Mouse (Mus musculus): ENCODE results near the gene Arfgap1. TPM values are rescaled to one million over a fixed set of nuclear protein-coding genes. Genes with fewer than 3 reads are reported as not detected.
A peak's percentile ranks its signal among the peaks of the same experiment; 100 is the strongest.

Arfgap1 gene
- polyA plus RNA-seq, 1 experiment from 2014 or later = 62.4 TPM

GRCm38 (mm10) chr2:180963956-180964355, 3.1 kb upstream of the Arfgap1 start:
- Histone ChIP-seq H3K4me1 (replicated peaks; ENCODE audit: control insufficient read depth, insufficient read depth, low read length) (peaks cover 30% of the 10 kb centered on the region), H3K9me3 (ENCODE audit: control insufficient read depth, low read length) (no peaks in the 10 kb centered on the region), H3K27ac (ENCODE audit: low read depth, low read length) (no peak overlapping the region), H3K36me3 (ENCODE audit: control insufficient read depth, insufficient read depth, low read length) (no peaks in the 10 kb centered on the region), H3K27me3 (replicated peaks; ENCODE audit: control insufficient read depth, insufficient read depth, low read length) (no peaks in the 10 kb centered on the region), H3K9ac (ENCODE audit: low read depth, low read length) (no peak overlapping the region), H3K4me3 (ENCODE audit: low read depth, low read length) (no peak overlapping the region), H3K4me2 (no peak overlapping the region; the same call in 1 of the 2 replicates)
- WGBS = 7% methylated on average over 5 of the region's 5 CpGs
- ATAC-seq (replicated peaks; ENCODE audit: low FRiP score) (no peak), DNase-seq (ENCODE audit: low spot score) (no peak)

- H3K9me3 ChIP-seq (ENCODE audit: control insufficient read depth, low read length) = no peaks in the 10 kb centered on the region
- no peaks in the 10 kb centered on the region for H3K27me3 ChIP-seq (replicated peaks; ENCODE audit: control insufficient read depth, insufficient read depth, low read length)
- ATAC-seq (replicated peaks; ENCODE audit: low FRiP score) (no peak), DNase-seq (ENCODE audit: low spot score) (no peak)
- peak overlapping the region; percentile 91; the same call in 1 of the 2 replicates for H3K27ac ChIP-seq (ENCODE audit: low read depth, low read length)
- H3K36me3 ChIP-seq (ENCODE audit: control insufficient read depth, insufficient read depth, low read length) = peaks cover 7% of the 10 kb centered on the region
- H3K4me3 ChIP-seq (ENCODE audit: low read depth, low read length) = peak overlapping the region; percentile 86
- H3K9ac ChIP-seq (ENCODE audit: low read depth, low read length) = peak overlapping the region; percentile 85
- WGBS = 15% methylated on average over 14 of the region's 14 CpGs
- H3K4me1 ChIP-seq (replicated peaks; ENCODE audit: control insufficient read depth, insufficient read depth, low read length) = peaks cover 29% of the 10 kb centered on the region
- peak overlapping the region; percentile 81 for H3K4me2 ChIP-seq
Measured at GRCm38 (mm10) chr2:180966092-180966882, 738 bp upstream of the Arfgap1 start.

GRCm38 (mm10) chr2:180981133-180981532, 14.1 kb downstream of the Arfgap1 start:
- no peak overlapping the region for H3K4me3 ChIP-seq (ENCODE audit: low read depth, low read length)
- H3K9ac ChIP-seq (ENCODE audit: low read depth, low read length) = no peak overlapping the region
- no peak for DNase-seq (ENCODE audit: low spot score)
- H3K27me3 ChIP-seq (replicated peaks; ENCODE audit: control insufficient read depth, insufficient read depth, low read length) = no peaks in the 10 kb centered on the region
- H3K27ac ChIP-seq (ENCODE audit: low read depth, low read length) = no peak overlapping the region
- no peak for ATAC-seq (replicated peaks; ENCODE audit: low FRiP score)
- H3K4me2 ChIP-seq = no peak overlapping the region
- no peaks in the 10 kb centered on the region for H3K9me3 ChIP-seq (ENCODE audit: control insufficient read depth, low read length)
- WGBS = 91% methylated on average over 6 of the region's 6 CpGs
- no peaks in the 10 kb centered on the region for H3K4me1 ChIP-seq (replicated peaks; ENCODE audit: control insufficient read depth, insufficient read depth, low read length)
- peaks cover 50% of the 10 kb centered on the region for H3K36me3 ChIP-seq (ENCODE audit: control insufficient read depth, insufficient read depth, low read length)

GRCm38 (mm10) chr2:180985635-180986034, 18.6 kb downstream of the Arfgap1 start:
- no peak overlapping the region for H3K4me3 ChIP-seq (ENCODE audit: low read depth, low read length)
- H3K4me1 ChIP-seq (replicated peaks; ENCODE audit: control insufficient read depth, insufficient read depth, low read length) = no peaks in the 10 kb centered on the region
- no peaks in the 10 kb centered on the region for H3K9me3 ChIP-seq (ENCODE audit: control insufficient read depth, low read length)
- ATAC-seq (replicated peaks; ENCODE audit: low FRiP score) (no peak), DNase-seq (ENCODE audit: low spot score) (no peak)
- H3K4me2 ChIP-seq = no peak overlapping the region
- no peak overlapping the region for H3K9ac ChIP-seq (ENCODE audit: low read depth, low read length)
- H3K27ac ChIP-seq (ENCODE audit: low read depth, low read length) = no peak overlapping the region
- 78% methylated on average over 2 of the region's 2 CpGs for WGBS
- peaks cover 14% of the 10 kb centered on the region; the same call in 1 of the 2 replicates for H3K36me3 ChIP-seq (ENCODE audit: control insufficient read depth, insufficient read depth, low read length)
- no peaks in the 10 kb centered on the region for H3K27me3 ChIP-seq (replicated peaks; ENCODE audit: control insufficient read depth, insufficient read depth, low read length)

GRCm38 (mm10) chr2:180986449-180986848, 19.4 kb downstream of the Arfgap1 start, which contains the start of gene Col20a1:
Gene Col20a1, plus strand, starts transcription at chr2:180986535.
- WGBS = 60% methylated on average over 2 of the region's 2 CpGs
- no peak for ATAC-seq (replicated peaks; ENCODE audit: low FRiP score)

GRCm38 (mm10) chr2:180987001-180987400, 20.0 kb downstream of the Arfgap1 start:
- no peak overlapping the region for H3K9ac ChIP-seq (ENCODE audit: low read depth, low read length)
- DNase-seq (ENCODE audit: low spot score) = no peak
- WGBS = 70% methylated on average over 1 of the region's 1 CpGs

More at GRCm38 (mm10) chr2:180986449-180986848, 19.4 kb downstream of the Arfgap1 start, which contains the start of gene Col20a1:
- Histone ChIP-seq H3K4me1 (replicated peaks; ENCODE audit: control insufficient read depth, insufficient read depth, low read length) (no peaks in the 10 kb centered on the region), H3K27me3 (replicated peaks; ENCODE audit: control insufficient read depth, insufficient read depth, low read length) (no peaks in the 10 kb centered on the region), H3K9me3 (ENCODE audit: control insufficient read depth, low read length) (no peaks in the 10 kb centered on the region), H3K9ac (ENCODE audit: low read depth, low read length) (no peak within 1 kb of the TSS), H3K27ac (ENCODE audit: low read depth, low read length) (no peak within 1 kb of the TSS), H3K4me2 (no peak within 1 kb of the TSS), H3K4me3 (ENCODE audit: low read depth, low read length) (no peak within 1 kb of the TSS), H3K36me3 (ENCODE audit: control insufficient read depth, insufficient read depth, low read length) (peaks cover 9% of the 10 kb centered on the region; the same call in 1 of the 2 replicates)
- no peak for DNase-seq (ENCODE audit: low spot score)

GRCm38 (mm10) chr2:180987432-180988030, 20.5 kb downstream of the Arfgap1 start:
- Histone ChIP-seq H3K27ac (ENCODE audit: low read depth, low read length) (no peak overlapping the region), H3K9ac (ENCODE audit: low read depth, low read length) (no peak overlapping the region), H3K9me3 (ENCODE audit: control insufficient read depth, low read length) (no peaks in the 10 kb centered on the region), H3K4me3 (ENCODE audit: low read depth, low read length) (no peak overlapping the region), H3K4me1 (replicated peaks; ENCODE audit: control insufficient read depth, insufficient read depth, low read length) (no peaks in the 10 kb centered on the region), H3K27me3 (replicated peaks; ENCODE audit: control insufficient read depth, insufficient read depth, low read length) (no peaks in the 10 kb centered on the region), H3K4me2 (no peak overlapping the region), H3K36me3 (ENCODE audit: control insufficient read depth, insufficient read depth, low read length) (no peaks in the 10 kb centered on the region; the same call in 1 of the 2 replicates)
- DNase-seq (ENCODE audit: low spot score) = no peak
- no peak for ATAC-seq (replicated peaks; ENCODE audit: low FRiP score)
- 81% methylated on average over 5 of the region's 5 CpGs for WGBS

More at GRCm38 (mm10) chr2:180987001-180987400, 20.0 kb downstream of the Arfgap1 start:
- peaks cover 4% of the 10 kb centered on the region; the same call in 1 of the 2 replicates for H3K36me3 ChIP-seq (ENCODE audit: control insufficient read depth, insufficient read depth, low read length)
- H3K4me2 ChIP-seq = no peak overlapping the region
- no peak for ATAC-seq (replicated peaks; ENCODE audit: low FRiP score)
- no peaks in the 10 kb centered on the region for H3K27me3 ChIP-seq (replicated peaks; ENCODE audit: control insufficient read depth, insufficient read depth, low read length)
- H3K4me3 ChIP-seq (ENCODE audit: low read depth, low read length) = no peak overlapping the region
- no peaks in the 10 kb centered on the region for H3K9me3 ChIP-seq (ENCODE audit: control insufficient read depth, low read length)
- no peaks in the 10 kb centered on the region for H3K4me1 ChIP-seq (replicated peaks; ENCODE audit: control insufficient read depth, insufficient read depth, low read length)
- no peak overlapping the region for H3K27ac ChIP-seq (ENCODE audit: low read depth, low read length)

- Histone ChIP-seq H3K9ac (ENCODE audit: low read depth, low read length) (no peak overlapping the region), H3K36me3 (ENCODE audit: control insufficient read depth, insufficient read depth, low read length) (no peaks in the 10 kb centered on the region), H3K27ac (ENCODE audit: low read depth, low read length) (no peak overlapping the region), H3K4me2 (no peak overlapping the region), H3K9me3 (ENCODE audit: control insufficient read depth, low read length) (no peaks in the 10 kb centered on the region), H3K27me3 (replicated peaks; ENCODE audit: control insufficient read depth, insufficient read depth, low read length) (no peaks in the 10 kb centered on the region), H3K4me1 (replicated peaks; ENCODE audit: control insufficient read depth, insufficient read depth, low read length) (no peaks in the 10 kb centered on the region), H3K4me3 (ENCODE audit: low read depth, low read length) (no peak overlapping the region)
- DNase-seq (ENCODE audit: low spot score) (no peak), ATAC-seq (replicated peaks; ENCODE audit: low FRiP score) (no peak)
- 78% methylated on average over 3 of the region's 3 CpGs for WGBS
Measured at GRCm38 (mm10) chr2:180988347-180988913, 21.4 kb downstream of the Arfgap1 start.
